Mouse (Mus musculus): ENCODE measurements around the gene Pigk.

Pigk gene

DNA sequence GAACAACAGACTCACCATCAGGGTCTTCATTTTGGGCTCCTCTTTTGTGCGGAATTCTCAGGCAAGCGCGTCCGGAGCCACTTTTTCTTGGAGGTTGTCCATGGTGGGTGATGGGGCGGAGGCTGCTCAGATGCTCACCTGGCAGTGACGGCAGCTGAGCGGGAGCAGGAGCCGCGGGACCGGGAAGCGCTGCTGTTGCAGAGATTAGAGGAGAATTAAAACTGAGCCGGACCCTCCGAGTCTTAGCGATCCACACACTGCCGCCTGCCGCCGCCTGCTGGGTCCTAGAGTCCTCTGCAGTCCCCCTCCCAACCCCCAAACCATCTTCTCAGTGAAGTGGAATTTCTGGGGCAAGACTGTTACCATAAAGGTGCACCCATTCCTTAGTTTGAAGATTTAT, 268.1 kb downstream of the Pigk start, which contains the start of gene St6galnac5:
St6galnac5 (minus strand) TSS at position 259 of the 400 bp plus-strand sequence.
- no peak for DNase-seq (ENCODE audit: low spot score in 2 of 2)

GRCm38 (mm10) chr3:152990787-152991186, 276.9 kb downstream of the Pigk start:
- no peak for DNase-seq (ENCODE audit: low spot score in 2 of 2)

GRCm38 (mm10) chr3:152993608-152994007, 279.7 kb downstream of the Pigk start:
- no peak for DNase-seq (ENCODE audit: low spot score in 2 of 2)

DNA sequence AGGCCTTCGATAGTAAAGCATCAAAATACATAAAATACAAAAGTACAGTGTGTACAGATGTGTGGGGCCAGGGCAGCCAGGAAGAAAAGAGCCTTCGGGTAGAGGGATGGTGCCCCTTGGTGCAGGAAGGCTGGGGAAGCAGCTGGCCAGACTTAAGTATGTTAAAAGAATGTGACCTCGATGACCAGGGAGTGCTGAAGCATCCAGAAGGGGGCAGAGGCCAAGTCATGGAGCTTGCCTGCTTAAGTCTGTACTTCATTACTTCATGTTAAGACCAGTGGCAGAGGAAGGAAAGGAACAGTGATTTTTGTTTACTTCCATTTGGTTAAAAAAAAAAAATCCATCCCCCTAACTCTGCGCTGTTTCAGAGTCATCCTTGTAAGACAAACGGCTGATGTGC, 284.2 kb downstream of the Pigk start:
- DNase-seq (ENCODE audit: low spot score in 2 of 2), result no peak

- DNase-seq (ENCODE audit: low spot score in 2 of 2), result no peak
Observed at GRCm38 (mm10) chr3:152998901-152999300, 285.0 kb downstream of the Pigk start.

GRCm38 (mm10) chr3:153006893-153007292, 293.0 kb downstream of the Pigk start:
- DNase-seq (ENCODE audit: low spot score in 2 of 2), result no peak

GRCm38 (mm10) chr3:153016355-153016754, 302.5 kb downstream of the Pigk start:
- no peak for DNase-seq (ENCODE audit: low spot score in 2 of 2)

DNA sequence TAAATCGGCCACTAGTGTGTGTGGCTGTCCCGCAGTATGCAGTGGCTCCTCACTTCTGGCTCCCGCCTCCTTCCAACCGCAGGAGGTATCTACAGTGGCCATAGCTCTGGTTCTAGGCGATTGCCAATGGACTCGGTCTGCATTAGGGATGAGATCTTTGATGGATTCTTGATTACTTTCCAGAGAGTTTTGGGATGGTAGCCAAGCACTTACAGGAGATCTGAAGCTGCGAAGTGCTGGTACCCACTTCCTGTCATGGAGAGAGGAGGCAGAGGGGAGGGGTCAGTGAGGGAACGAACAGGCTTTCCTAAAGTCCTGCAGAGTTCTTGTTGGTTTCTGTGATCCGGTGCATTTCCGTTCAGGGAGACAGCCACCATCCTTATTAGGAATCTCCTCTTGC, 304.2 kb downstream of the Pigk start:
- no peak for DNase-seq (ENCODE audit: low spot score in 2 of 2)

DNA sequence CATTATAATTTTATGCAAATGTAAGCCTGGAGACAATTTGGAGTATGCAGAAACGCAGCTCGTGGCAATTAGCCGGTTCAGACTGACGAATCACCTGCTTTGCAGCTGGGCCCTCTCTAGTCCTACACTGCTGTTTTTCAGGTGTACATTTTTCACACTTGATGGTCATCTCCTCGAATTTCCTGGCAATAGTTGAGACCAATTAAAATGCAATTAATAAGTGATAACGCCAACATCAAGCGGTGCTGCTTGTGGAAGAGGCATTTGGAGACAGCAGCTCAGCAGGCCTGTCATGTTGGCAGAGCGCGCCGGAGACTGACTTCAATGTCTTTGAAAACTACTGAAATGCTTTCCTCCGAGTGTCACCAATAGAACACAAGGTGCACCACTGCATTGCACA, 310.1 kb downstream of the Pigk start:
- no peak for DNase-seq (ENCODE audit: low spot score in 2 of 2)

Data from thymus, postnatal 10 days (tissue).